Mouse (Mus musculus) megakaryocyte, adult 5-6 weeks (primary cell): ENCODE measurements at regions not wholly inside any gene's neighbourhood (a gene's known extent, or its start where the extent isn't known, plus 50 kb on each side); places are given as distances from the start of the nearest gene placed in this dataset.

Experiments
- ATAC-seq: 2 replicates; pipeline ENCODE4 v1.8.0; 2016; ENCODE audit warnings: mild to moderate bottlenecking, inconsistent platforms; ENCODE audit not compliant: poor library complexity, severe bottlenecking

DNA sequence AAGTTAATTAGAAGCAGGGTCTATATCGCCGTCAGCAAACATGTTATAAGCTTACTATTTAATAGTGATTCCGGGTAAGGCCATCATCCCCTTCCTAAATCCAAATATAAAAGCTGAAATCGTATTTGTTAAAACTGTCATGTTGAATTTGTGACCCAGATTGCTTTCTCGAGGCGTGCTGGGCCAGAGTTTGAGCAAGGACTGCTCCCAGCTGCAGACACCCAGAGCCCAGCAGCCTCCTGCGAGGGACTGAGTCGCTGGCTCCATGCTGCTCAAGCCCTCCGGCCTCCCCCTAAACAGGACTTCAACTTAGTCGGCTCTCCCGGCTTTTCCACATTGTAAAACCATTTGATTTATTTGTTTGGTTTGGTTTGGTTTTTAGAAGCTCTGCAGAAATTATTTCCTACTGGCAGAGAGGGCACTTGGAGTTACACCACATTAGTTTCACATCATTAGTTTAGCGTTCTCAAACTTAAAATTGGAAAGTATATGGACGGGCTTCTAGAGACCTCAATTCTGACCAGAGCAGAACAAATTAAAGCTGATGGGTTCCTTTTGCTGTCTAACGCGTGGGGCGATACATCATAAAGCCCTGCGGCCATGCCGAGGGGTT is 126.4 kb upstream of the Pitx1 start:
- ATAC-seq: no peak

DNA sequence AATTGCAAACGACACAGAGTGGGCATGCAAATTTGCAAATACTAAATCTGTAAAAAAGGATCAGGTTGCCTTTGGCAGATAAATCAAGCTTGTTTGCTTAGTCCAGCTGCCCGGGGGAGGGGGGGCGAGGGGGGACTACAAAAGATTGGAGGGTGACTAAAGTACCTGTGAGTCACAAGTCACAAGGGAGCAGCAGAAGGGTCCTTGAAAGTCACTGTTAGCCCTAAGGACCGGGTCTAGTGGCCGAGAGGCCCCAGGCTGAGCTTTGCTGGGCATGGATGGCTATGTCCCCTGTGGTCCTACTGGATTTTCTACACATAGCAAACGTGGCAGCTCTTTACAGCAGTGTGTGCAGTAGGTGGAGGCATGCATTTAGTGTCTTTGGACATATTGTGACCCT is 118.4 kb upstream of the Pitx1 start:
- no peak for ATAC-seq

DNA sequence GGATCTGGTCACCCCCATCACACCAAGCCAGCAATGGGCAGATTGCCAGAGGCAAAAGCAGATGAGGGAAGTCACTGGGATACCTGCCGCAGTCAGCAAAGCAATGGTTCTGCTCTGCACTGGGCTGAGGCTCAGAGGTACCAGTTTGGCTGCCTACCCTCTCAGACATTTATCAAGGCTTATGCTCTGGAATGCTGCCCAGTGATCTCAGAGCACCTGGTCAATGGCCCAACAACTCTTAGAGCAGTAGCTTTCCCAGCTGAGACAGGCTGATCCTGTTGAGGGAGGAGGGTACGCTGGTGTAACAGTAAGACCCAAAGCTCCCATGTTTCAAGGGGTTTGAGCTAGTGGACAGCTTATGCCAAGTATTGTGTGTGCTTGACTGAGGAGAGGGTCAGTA is 117.4 kb upstream of the Pitx1 start:
- no peak for ATAC-seq

DNA sequence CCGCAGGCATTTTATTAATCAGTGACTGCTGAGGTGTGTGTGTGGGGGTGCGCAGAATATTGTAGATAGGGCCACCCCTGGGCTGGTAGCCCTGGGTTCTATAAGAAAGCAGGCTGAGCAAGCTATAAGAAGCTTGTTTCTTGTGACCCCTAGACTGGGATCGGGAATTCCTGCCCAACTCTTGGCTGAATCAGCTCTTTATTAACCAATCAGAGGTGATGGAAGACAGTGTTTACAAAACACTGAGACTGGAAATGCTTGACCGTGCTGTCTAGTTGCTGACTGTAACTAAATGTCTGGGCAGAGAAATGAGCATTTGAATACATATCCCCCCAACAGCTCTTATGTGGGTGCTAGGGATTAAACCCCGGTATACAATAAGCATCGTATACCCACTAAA is 114.8 kb upstream of the Pitx1 start:
- no peak for ATAC-seq

DNA sequence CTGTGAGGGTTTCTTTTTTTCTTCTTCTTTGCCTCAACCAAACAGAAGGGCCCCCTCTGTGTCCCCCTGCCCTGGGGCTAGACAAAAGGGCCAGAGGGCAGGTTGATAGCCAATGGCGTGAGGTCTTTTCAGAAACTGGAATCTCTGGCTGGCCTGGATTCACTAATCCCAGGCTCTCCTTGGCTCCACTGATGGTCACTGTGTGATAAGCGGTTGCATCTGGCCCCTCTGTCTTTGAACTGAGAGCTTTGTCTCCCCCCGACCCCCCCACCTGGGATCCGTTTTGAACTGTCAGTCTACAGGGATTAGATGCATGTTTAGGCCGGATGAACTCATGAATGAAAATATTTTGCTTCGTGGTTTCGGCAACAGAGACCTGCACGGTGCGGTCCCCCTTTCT is 112.6 kb upstream of the Pitx1 start:
- no peak for ATAC-seq

DNA sequence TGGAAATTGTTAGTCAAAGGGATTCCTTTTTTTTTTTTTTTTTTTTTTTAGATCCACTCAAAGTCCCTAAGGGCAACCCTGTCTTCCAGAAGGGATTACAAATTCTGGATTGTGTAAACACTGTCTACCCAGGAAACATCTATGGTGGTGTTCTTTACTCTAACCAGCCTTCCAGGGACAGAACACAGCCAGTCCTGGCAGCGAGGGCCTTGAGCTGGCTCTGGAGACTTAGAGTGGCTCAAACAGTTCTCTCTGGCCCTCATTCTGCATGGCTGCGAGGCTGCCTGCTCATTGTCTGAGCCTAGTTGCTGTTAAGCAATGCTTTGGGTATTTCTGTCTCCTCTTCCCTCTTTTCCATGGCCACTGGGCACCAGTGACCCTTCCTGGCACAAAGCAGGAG is 112.2 kb upstream of the Pitx1 start:
- ATAC-seq: no peak

DNA sequence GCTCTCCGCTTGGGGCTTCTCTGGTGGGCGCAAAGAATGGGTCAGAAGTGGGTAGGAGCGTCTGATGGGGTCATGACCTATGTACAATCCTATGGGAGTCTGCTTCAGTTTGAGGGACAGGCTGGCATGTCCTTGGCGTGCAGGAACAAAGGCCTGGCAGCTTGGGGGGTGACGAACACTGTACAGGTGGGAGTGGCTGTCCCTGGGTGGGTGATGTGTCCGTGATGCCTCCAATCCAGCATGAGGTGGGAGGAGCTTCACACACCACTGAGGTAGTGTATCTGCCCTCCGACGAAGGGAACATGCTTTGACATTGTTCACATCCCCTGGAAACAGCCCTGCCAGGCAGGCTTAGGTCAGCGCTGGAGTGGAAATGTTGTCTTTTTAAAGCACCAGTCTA is 101.4 kb upstream of the Pitx1 start:
- ATAC-seq: no peak

DNA sequence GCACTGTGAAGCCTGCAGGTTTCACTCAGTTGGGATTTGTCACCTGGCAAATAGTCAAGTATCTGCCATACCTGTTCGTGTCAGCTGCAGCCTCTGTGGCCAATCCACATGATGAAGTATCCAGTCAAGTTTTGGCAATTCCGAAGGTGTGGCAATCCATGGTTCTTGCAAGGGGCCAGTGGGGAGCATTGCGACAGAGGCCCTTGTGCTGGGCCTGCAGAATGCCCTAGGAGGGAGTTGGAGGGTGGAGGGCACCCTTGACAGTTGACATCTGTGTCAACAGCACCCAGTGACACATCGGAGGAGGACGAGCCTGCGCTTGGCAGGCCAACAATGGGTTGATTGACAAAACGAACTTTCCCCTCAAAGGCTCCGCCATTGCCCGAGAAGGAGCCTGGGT is 101.0 kb upstream of the Pitx1 start:
- ATAC-seq: peak; percentile 47

DNA sequence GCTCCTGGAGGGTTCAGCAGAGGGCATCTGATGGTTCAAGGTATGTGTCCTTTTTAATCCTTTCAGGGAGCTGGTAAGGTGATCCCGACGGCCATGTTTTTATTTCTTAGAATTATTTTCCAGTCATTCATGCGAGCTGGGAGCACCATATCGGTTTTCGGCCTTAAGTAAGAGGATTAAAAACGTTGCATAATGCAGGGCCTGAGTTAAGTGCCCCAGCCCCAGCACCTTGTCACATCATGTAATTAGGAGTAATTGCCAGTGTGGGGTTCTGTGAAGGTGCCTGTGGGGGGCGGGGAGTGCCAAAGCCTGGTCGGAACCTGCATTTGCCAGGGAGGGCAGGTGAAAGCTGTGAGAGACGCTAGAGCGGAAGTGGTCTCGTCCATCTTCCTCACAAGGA is 94.6 kb upstream of the Pitx1 start:
- no peak for ATAC-seq

DNA sequence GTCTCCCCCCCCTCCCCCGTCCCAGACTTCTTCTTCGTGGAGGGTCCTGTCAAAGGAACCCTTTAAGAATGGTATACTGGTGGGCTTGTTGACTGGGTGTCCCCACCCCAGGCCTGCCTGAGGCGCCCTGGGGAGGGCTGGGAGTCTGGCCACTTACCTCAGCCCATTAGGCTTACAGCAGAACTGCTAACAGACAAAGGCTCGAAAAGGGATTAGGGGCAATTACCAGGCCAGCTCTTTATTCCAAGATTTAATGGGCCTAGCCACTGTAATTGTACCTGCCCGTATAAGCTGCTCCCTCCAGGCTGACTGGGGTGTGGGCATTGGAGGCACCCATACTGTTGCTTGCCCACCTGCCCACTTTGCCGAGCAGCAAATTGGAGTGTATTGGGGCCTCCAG is 93.8 kb upstream of the Pitx1 start:
- no peak for ATAC-seq

DNA sequence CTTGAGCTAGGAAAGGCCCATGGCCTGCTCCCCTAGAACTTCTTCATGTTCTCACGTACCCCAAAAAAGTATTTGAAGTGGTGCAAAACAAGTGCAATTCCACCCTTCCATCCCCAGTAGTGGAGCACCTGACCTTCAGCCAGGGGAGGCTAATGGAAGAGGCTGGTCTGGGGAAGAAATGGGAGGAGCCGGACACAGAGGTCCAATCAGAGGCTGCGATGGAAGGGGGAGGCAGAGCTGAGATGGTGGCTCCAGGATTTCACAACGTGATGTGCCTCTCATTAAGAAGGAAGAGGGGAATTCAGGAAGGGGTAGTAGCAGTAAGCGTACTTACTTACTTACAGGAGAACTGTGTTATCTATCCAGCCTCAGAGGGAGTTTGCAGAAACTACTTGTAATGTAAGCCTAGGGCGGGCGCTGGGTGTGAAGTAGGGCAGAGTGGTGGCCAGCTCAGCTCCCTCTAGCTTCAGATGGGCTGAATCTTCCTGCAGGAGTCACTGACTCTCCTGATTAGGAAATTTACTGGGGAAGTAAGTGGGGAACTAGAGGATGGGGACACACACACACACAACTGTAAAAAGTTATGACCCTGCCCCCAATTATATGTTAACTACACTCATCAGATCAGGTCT is 87.6 kb upstream of the Pitx1 start:
- no peak for ATAC-seq

DNA sequence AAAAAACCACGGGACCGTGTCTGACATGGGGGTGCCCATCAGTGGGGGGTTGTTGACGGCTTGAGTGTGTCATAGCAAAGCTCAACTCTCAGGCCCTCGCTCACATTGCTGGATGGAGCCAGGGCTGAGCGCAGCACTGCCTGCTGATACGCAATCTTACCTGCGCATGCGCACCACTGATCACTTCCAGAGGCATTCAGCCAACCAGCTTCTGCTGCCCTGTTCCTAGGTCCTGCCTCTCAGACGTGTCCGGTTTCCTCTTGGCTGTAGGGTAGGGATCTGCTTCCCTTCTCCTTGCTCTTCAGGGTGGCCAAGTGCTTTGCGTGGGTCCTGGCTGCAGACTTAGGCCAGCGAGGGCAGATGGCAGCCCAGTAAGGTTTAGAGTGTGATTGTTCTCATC is 81.3 kb upstream of the Pitx1 start:
- no peak for ATAC-seq

DNA sequence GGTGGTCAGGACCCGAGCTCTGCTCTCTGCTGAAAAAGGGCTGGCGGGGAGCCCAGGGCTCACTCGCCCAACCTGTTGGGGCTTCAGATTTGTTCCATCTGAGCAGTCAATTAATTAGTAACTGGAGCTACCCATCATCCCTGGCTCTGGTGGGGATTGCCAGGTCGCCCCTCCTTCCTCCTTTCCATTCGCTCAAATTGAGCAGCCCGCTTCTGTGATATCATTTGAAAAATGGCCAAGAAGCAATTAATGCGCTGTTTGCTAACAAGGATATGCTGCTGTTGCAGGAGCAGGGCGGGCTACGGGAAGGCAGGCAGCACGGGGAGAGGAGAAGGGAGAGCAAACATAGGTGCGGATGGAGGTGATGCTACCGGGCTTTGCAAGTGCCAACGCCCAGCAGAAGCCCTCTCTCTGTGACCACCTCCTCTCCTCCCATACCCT is 76.3 kb upstream of the Pitx1 start:
- ATAC-seq: no peak

DNA sequence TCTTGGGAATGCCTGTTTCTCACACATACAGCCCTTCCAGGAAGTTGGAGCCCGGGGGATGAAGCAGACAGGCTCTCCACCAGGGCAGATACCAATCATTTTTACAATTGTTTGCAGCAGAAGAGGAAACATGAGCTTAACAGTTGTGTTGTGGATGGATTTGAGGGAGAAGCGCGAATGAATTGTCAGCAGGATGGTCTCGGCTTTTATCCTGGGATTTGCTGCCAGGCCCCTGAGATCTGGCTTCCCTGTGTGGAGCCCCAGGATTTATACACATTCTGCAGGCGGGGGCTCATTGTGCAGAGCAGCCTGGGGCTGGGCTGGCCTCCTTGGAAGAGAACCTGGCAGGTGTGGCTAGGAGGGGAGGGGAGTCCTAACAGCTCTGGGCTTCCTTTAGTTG is 73.9 kb upstream of the Pitx1 start:
- no peak for ATAC-seq

DNA sequence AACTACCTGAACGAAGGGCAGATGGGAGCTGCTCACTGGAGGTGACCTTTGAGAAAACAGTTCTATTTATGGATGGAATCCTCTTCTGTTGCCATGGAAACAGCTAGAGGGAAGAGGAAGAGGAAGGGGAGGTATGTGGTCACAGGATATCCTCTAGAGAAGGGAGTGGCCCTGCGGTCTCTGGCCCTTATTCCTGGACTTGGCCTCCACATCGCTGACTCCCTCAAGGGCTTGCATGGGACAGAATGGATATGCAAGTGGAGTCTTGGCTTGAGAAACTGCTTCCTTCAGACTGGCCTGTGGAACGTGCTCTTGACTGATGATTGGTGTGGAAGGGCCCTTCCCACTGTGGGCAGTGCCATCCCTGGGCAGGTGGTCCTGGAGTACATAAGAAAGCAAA is 68.9 kb upstream of the Pitx1 start:
- peak; percentile 93 for ATAC-seq

DNA sequence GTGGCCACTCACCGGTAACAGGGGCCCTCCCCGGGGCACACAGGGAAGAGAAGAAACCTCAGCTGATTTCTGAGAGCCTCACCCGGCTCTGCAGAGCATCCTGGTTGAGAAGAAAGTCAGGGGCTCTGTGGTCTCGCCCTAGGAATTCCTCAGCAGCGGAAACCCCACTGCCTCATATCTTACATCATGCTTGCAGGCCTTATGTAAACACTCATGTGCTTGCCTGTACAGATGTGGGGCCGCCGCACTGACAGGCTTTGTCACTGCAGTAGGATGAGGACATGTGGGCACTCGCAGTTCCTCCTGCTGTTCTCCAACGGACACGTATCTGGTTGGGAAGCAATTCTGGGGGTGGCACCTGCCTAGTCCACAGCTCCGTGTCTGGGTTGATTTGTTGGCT is 66.3 kb upstream of the Pitx1 start:
- ATAC-seq: 0 out of 2 replicates have a peak, but pooled peaks have one; percentile 27

DNA sequence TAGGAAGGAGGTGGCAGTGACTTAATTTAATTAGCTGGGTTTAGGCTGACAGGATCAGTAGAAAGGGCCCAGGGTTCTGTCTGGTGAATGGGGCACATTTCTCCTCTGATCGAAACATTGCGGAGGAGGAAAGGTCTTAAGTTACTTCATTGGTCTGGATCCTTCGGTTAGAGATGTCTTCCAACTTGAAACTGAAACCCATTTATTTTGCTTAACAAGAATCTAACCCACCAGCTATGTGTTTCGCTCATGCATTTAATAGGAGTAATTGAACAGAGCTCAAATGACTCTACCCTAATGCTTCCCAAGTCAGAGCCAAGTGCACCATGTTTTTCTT is 64.2 kb upstream of the Pitx1 start:
- no peak for ATAC-seq

DNA sequence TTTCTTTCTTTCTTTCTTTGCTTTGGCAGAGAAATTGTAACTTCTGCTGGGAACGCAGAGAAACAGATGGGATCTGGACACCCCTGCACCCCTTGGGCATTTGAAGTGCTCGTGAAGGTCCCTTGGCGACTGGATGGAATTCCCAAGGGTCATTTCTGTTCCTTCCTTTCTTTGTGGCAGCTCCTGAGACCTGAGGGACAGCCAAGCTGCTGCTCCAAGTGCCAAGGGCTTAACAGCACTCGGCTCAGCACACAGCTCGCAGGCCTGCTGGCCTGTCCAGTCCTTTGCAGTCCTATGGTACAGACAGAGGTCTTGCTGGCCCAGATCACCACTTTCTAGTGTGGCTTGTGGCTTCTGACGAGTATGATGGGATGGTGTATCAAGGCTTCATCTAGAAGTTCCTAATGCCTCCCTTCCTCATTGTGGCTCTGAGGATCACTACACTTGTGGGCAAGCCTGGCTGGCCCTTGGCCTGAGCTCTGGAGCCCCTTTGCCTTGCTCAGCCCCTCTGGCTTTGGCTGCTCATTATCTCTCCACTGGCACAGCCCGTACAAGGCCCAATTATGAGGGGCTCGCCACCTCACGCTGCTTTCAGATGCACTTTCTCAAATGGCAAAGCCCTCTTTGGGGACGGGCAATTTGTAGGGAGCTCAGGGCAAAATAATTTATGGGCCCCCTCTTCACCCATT is 63.7 kb upstream of the Pitx1 start:
- ATAC-seq: no peak

DNA sequence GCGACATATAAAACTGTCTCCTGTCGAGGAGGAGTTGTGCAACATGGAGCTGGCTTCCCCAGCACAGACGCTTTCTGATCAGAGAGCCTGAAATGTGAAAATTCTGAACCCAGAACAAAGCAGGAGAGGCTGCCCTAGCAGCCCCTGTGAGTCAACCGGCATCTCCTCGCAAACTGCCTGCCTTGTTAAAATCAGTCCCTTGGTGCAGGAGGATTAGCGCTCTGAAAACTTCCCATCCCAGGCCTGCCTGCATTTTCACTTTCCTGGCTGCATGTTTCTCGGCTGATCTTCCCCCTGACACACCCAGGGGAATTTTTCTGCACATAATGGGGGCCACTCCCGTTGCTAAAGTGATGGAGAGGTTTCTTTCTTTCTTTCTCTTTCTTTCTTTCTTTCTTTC is 63.0 kb upstream of the Pitx1 start:
- ATAC-seq: no peak

DNA sequence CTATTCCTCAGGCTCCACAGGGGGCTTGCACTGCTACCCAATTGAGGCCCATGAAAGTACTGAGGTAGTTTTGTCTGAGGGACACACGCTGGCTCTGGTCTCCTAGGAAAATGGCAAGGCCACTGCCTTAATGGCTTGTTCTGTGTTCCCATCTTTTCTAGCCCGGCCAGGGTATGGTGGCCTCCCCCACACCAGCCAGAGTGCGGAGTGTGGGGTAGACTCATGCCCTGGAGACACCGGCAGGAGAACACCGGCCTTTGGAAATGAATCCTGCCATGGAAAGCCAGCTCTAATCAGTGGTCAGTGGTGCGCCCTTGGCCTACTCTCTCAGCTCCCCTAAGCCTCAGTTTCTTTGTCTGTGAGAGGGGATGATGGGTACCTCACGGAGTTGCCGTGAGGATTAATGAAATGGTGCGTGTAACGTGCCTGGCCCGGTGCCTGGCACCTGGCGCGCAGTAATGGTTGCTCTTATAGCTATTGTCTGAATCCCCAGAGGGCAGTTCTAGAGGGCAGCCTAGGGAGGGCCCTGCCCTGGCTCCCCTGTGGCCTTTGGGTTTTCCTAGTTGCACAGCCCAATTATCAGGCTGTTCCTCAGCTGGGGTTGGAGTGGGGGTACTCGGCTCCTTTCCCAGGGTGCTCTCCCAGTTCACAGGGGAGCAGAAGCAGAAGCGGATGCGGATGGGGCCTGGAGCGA is 62.4 kb upstream of the Pitx1 start:
- no peak for ATAC-seq

DNA sequence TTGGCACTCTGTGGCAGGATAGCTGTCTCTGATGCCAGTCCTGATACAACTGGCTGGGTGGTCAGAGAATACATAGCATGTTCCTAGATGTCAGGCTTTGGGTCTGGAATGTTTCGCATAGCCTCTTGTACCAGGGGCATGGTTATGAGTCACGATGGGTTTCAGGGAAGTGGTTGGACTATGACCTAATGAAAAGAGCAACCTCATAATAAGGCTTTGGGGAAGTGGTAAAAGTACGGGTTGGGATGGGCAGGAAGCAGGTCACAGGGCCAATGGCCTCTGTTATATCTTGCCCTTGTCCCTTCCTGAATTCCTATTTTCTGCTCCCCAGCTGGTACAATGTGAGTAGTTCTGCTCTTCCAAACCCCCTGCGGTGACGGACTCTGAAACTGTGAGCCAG is 59.5 kb upstream of the Pitx1 start:
- ATAC-seq: peak; percentile 92
